Mouse (Mus musculus): Measurements from ENCODE around the gene Pcolce.
"Not testable (repeated sequence)": the region's sequence is repeated elsewhere in the genome, so short reads cannot be mapped to it uniquely, and the experiment has no call there.

GRCm38 (mm10) chr5:137614921-137615320, 1.3 kb upstream of the Pcolce start:
- not testable (repeated sequence) for TF ChIP-seq POLR2A (IDR thresholded peaks at IDR 0.05; ENCODE audit: borderline replicate concordance, low read depth, low read length); CTCF (IDR thresholded peaks at IDR 0.05; ENCODE audit: low read depth, low read length)
